Mouse (Mus musculus) lung, adult 2 months (tissue): Measurements from ENCODE around the gene Cacnb3.
A peak's percentile ranks its signal among the peaks of the same experiment; 100 is the strongest.

ENCODE experiments used
- CTCF ChIP-seq: fragments of 200-500 bp; IDR thresholded peaks from 2 replicates; pipeline ENCODE4 v1.5.1; 2011; ENCODE audit warnings: mild to moderate bottlenecking, low read length, control low read depth; ENCODE audit not compliant: insufficient read depth
- POLR2A ChIP-seq: fragments of 200-500 bp; IDR thresholded peaks from 2 replicates; pipeline ENCODE4 v1.6.1; 2011; ENCODE audit warnings: low read depth, mild to moderate bottlenecking, control low read depth, low read length, borderline replicate concordance; ENCODE audit errors: extremely low read depth

DNA sequence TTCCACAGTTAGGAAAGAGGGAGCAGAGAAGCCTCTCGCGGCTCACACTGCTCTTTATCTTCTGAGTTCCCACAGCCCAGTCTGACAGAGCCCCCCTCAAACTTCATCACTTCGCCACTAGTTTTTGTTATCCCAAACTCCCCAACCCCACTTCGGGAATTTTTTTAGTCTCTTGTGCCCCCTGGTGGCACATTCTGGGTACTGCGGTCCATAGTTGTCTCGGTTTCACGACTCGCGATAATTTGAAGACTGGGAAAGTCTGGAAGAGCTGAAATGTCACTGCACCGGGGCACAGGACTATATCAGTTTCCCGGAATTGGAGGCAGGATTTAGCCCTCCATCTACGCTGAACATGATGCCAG is 13.5 kb upstream of the Cacnb3 start:
- TF ChIP-seq CTCF (peak; percentile 73), POLR2A (no peak)
